Mouse (Mus musculus) gastrocnemius, postnatal 4 days (tissue): ENCODE results near the gene Fbxo6. TPM values are rescaled to one million over a fixed set of nuclear protein-coding genes. Genes with fewer than 3 reads are reported as not detected.
"Not testable (repeated sequence)": the region's sequence is repeated elsewhere in the genome, so short reads cannot be mapped to it uniquely, and the experiment has no call there.

Experiments used
- DNase-seq, 2 experiments: peaks; one replicate each; pipeline ENCODE4 v3.0.0; 2021 to 2022; ENCODE audit warnings: low spot score in 2 of 2, mixed read lengths in 2 of 2
- total RNA-seq, 2 experiments: library from RNA; stranded (reverse); gene quantifications; 2 replicates each; pipeline ENCODE4 v1.2.3; 2021

The Fbxo6 gene
- total RNA-seq, 2 experiments from 2014 or later, result 19.2 to 21.4 TPM

GRCm38 (mm10) chr4:148130133-148130532 lies 21.8 kb downstream of the Fbxo6 start, which contains the start of gene Mad2l2:
Gene Mad2l2, plus strand, starts transcription at chr4:148130384.
- DNase-seq, result no peak

GRCm38 (mm10) chr4:148128672-148129071 lies 23.3 kb downstream of the Fbxo6 start:
- DNase-seq, result no peak

- DNase-seq, result no peak
These were observed 23.7 kb downstream of the Fbxo6 start for GRCm38 (mm10) chr4:148128241-148128640.

DNA sequence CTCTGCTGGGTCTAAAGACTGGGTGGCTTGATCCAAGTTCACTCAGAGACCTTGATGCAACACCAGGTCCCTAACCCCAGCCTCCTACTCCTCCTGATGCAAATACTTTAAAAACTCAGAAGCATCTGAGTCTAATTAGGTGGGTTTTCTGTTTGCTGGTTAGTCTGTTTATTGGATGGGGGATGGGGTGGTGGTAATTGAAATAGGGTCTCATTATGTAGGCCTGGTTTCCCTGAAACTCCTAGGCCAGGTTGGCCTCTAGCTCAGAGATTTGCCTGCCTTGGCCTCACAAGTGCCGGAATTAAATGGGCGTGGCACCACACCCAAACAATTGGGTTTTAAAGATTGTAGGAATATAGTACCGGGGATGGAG lies 29.3 kb downstream of the Fbxo6 start:
- no peak for DNase-seq

DNA sequence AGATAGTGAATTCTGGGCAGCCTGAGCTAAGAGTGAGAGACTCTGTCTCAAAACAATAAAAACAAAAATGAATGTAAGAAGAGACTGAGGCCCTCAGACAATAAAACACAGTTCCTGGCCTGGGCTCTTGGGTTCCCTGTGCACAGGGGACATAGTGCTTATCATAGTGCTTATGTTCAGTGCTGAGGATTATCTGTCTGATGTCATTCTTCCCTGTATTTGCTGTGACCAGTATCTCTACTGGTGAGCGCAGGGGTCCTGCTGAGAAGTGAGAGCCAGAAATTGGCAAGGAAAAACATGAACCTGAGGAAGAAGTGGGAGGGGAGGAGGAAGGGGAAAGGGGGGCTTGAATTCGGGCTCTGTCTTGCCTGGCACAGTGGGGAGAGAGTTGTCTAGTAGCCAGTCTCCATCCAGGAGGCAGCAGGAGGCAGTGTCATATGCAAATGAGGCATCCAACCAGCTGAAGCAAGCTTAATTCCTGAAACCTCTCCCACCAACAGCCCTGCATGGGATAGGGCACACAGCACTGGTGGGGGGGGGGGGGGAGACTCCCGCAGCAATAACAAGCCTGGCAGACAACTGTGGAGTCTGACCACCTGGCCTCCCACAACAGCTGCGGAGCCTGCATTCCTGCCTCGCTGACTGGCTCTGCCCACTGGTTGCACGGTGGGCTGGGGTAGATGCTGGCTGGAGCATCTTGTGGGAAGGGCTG lies 29.8 kb downstream of the Fbxo6 start:
- DNase-seq, result no peak

DNA sequence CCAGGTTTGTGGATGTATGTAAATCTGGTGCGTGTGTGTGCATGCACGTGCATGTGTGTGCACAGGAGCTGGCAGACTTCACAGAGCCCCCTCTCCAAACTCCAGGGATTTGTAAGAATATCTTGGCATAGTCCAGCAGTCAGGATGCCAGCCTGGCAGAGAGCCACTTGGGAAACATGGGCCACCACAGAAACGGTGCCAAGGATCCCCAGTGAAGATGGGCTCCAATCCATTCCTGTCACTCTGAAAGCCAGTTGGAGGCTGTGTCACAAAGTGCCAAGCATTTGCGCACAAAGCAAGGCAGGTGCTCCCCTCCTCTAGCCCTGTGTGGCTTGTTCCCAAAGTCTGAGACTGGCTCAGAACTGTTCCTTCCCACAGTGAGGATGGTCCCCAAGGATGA lies 30.6 kb downstream of the Fbxo6 start:
- peak in 1 of 2 experiments; percentile 44 for DNase-seq

DNA sequence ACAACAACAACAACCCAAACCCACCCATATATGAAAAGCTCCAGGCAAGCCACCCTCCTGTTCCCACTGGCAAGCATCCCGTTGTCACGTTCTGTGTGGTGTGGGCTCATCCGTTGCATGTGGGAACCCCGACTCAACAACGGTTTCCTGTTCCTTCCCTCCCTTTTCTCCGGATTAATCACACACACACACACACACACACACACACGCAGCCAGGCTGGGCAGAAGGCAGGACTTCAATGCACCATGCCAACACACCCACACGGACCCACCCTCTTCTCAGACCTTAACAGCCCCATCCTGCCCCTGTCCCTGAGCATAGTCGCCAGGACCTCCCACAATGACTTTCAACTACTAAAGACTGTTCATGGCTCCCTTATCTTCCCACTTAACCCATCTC lies 31.4 kb downstream of the Fbxo6 start:
- no peak for DNase-seq

DNA sequence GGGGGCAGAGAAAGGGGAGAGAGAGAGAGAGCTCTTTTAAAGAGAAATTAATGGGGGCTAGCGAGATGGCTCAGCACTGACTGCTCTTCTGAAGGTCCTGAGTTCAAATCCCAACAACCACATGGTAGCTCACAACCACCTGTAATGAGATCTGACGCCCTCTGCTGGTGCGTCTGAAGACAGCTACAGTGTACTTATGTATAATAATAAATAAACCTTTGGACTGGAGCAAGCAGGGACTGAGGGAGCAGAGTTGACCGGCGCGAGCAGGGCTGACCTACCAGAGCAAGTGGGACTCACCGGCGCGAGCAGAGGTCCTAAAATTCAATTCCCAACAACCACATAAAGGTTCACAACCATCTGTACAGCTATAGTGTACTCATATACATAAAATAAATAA lies 32.4 kb downstream of the Fbxo6 start:
- not testable (repeated sequence) for DNase-seq

- no peak for DNase-seq
These were observed 34.5 kb downstream of the Fbxo6 start for GRCm38 (mm10) chr4:148117392-148117791.

GRCm38 (mm10) chr4:148116657-148117056 lies 35.3 kb downstream of the Fbxo6 start:
- DNase-seq, result no peak

DNA sequence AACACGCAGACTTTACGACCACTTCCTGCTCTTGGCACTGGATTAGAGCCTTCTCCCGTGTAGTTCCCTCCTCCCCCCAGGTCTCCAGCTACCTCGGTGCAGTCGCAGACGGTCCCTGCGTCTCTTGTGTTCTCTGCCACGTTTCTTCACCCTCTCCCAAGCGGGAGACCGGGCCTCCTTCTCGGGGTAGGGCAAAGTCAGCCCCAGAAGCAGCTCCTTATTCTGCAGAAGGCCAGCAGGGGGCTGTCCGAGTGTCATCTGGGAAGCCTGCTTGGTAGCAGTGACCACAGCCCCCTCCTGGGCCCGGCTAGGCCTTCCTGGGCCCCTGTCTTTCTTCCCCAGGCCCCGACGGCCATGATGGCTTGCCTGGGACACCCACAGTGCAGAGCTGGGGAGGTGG lies 36.5 kb downstream of the Fbxo6 start:
- peak in 1 of 2 experiments; percentile 41 for DNase-seq

DNA sequence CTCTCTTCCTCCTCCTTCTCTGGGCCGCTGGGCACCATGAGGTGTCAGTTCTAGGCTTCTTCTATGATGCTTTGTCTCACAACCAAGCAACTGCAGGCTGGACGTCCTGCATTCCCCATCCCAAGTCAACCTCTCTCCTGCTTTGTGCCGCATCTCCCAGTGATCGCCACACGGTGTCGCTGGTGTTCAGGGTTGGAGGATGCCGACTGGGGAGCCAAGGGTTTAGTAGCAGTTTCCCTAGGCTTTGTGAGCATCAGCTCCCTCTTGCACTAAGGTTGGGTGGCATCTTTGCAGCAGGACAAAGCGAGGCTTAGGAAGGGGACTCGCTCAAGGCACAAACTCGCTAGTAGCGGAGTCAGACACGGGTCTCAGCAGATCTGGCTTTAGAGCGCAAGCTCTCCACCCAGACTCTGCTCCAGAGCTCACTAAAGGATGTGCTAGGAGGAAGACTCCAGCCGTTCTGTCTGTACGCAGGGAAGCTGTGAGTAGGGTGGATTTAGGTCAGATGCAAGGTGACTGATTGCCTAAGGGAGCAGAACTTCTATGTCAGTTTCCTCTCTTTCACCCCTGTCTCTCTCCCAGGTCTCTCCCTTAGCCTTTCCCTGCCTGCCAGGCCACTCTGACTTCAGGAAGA lies 37.1 kb downstream of the Fbxo6 start:
- DNase-seq, result peak; percentile 72 to 83

DNA sequence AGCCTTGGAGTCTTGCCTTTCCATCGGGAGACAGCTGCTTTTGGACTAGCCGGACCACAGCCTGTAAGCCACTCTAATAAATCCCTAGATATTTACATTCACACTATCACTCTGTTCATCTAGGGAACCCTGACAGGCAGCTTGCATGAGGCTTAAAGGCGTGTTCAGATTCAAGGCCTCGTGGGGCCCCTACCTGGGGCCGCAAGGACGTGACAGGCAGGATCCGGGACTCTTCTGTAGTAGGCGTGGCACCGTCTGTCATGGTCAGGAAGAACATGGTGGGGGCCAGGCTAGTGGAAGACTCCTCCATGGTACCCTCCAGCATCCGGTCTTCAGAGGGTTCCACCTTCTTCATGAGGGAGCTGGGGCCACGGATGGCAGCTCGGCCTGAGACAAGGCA lies 39.4 kb downstream of the Fbxo6 start:
- DNase-seq, result no peak

- DNase-seq, result no peak
These were observed 42.7 kb downstream of the Fbxo6 start for GRCm38 (mm10) chr4:148109215-148109614.

GRCm38 (mm10) chr4:148108565-148109100 lies 43.3 kb downstream of the Fbxo6 start:
- no peak for DNase-seq

DNA sequence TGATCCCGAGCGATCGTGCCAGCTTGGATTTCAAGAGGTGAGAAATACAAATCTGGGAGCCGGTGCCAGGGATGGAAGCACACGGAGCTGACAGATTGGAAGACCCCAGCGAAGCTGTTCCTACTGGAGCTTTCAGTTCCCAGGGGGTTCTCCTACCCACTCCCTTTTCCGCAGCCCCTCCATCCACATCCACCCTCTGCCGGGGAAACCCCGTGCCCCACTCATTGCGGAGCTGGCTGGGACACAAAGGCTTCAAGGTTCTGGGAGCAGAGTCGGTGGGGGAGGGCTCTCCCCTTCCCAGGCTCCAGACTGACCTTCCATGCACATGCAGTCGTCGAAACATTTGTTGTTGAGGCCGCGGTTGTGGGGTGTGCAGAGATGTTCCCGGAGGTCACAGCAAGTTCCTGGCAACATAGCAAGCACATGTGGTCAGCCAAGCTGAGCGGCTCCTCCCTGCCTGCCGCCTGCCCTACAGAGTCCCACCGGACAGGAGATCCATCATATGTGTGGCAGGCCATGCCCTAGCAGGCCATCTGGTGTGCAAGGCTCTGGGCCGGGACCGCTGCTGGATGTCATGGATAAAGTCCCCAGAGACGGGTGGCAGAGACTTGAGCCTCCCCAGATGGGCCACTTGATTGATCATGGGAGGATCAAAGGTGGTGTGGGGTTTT lies 44.2 kb downstream of the Fbxo6 start:
- DNase-seq, result no peak

GRCm38 (mm10) chr4:148104146-148104545 lies 47.8 kb downstream of the Fbxo6 start:
- no peak for DNase-seq

GRCm38 (mm10) chr4:148101801-148102527 lies 50.0 kb downstream of the Fbxo6 start:
- DNase-seq, result peak in 1 of 2 experiments; percentile 53

- no peak for DNase-seq
These were observed 53.3 kb downstream of the Fbxo6 start for GRCm38 (mm10) chr4:148098666-148099065.

- DNase-seq, result no peak
These were observed 54.0 kb downstream of the Fbxo6 start for GRCm38 (mm10) chr4:148097936-148098335.
